Mouse (Mus musculus): ENCODE measurements at regions not wholly inside any gene's neighbourhood (a gene's known extent, or its start where the extent isn't known, plus 50 kb on each side); places are given as distances from the start of the nearest gene placed in this dataset.
A peak's percentile ranks its signal among the peaks of the same experiment; 100 is the strongest.

GRCm38 (mm10) chr10:19140628-19141027 is 125.2 kb upstream of the Tnfaip3 start:
- DNase-seq (ENCODE audit: low read depth in 1 of 2, low spot score in 2 of 2): no peak

- DNase-seq (ENCODE audit: low read depth in 1 of 2, low spot score in 2 of 2): no peak
These were observed 123.8 kb upstream of the Tnfaip3 start for GRCm38 (mm10) chr10:19139234-19139633.

- DNase-seq (ENCODE audit: low read depth in 1 of 2, low spot score in 2 of 2): no peak
These were observed 122.8 kb upstream of the Tnfaip3 start for GRCm38 (mm10) chr10:19138258-19138657.

GRCm38 (mm10) chr10:19127581-19128291 is 112.3 kb upstream of the Tnfaip3 start:
- no peak for DNase-seq (ENCODE audit: low read depth in 1 of 2, low spot score in 2 of 2)

- DNase-seq (ENCODE audit: low read depth in 1 of 2, low spot score in 2 of 2): no peak
These were observed 111.5 kb upstream of the Tnfaip3 start for GRCm38 (mm10) chr10:19126922-19127321.

GRCm38 (mm10) chr10:19126438-19126837 is 111.0 kb upstream of the Tnfaip3 start:
- DNase-seq (ENCODE audit: low read depth in 1 of 2, low spot score in 2 of 2): no peak

- DNase-seq (ENCODE audit: low read depth in 1 of 2, low spot score in 2 of 2): no peak
These were observed 108.2 kb upstream of the Tnfaip3 start for GRCm38 (mm10) chr10:19123691-19124090.

GRCm38 (mm10) chr10:19122221-19122620 is 106.8 kb upstream of the Tnfaip3 start:
- no peak for DNase-seq (ENCODE audit: low read depth in 1 of 2, low spot score in 2 of 2)

- no peak for DNase-seq (ENCODE audit: low read depth in 1 of 2, low spot score in 2 of 2)
These were observed 104.0 kb upstream of the Tnfaip3 start for GRCm38 (mm10) chr10:19119281-19120049.

GRCm38 (mm10) chr10:19118569-19119280 is 103.3 kb upstream of the Tnfaip3 start:
- DNase-seq (ENCODE audit: low read depth in 1 of 2, low spot score in 2 of 2): no peak

GRCm38 (mm10) chr10:19117071-19117605 is 101.7 kb upstream of the Tnfaip3 start:
- DNase-seq (ENCODE audit: low read depth in 1 of 2, low spot score in 2 of 2): no peak

GRCm38 (mm10) chr10:19112459-19112858 is 97.0 kb upstream of the Tnfaip3 start:
- DNase-seq (ENCODE audit: low read depth in 1 of 2, low spot score in 2 of 2): no peak

GRCm38 (mm10) chr10:19105231-19105681 is 89.8 kb upstream of the Tnfaip3 start:
- DNase-seq (ENCODE audit: low read depth in 1 of 2, low spot score in 2 of 2): no peak

- DNase-seq (ENCODE audit: low read depth in 1 of 2, low spot score in 2 of 2): no peak
These were observed 89.3 kb upstream of the Tnfaip3 start for GRCm38 (mm10) chr10:19104671-19105203.

GRCm38 (mm10) chr10:19099369-19100285 is 84.2 kb upstream of the Tnfaip3 start:
- DNase-seq (ENCODE audit: low read depth in 1 of 2, low spot score in 2 of 2): no peak

- DNase-seq (ENCODE audit: low read depth in 1 of 2, low spot score in 2 of 2): peak; percentile 67 to 84
These were observed 78.8 kb upstream of the Tnfaip3 start for GRCm38 (mm10) chr10:19094297-19094696.

GRCm38 (mm10) chr10:19093689-19094088 is 78.2 kb upstream of the Tnfaip3 start:
- no peak for DNase-seq (ENCODE audit: low read depth in 1 of 2, low spot score in 2 of 2)

GRCm38 (mm10) chr10:19091949-19092348 is 76.5 kb upstream of the Tnfaip3 start:
- no peak for DNase-seq (ENCODE audit: low read depth in 1 of 2, low spot score in 2 of 2)

- no peak for DNase-seq (ENCODE audit: low read depth in 1 of 2, low spot score in 2 of 2)
These were observed 75.7 kb upstream of the Tnfaip3 start for GRCm38 (mm10) chr10:19091110-19091509.

- DNase-seq (ENCODE audit: low read depth in 1 of 2, low spot score in 2 of 2): no peak
These were observed 71.5 kb upstream of the Tnfaip3 start for GRCm38 (mm10) chr10:19086995-19087394.

Data from monocyte, adult 2 months (primary cell).